Mouse (Mus musculus): ENCODE measurements around the gene Dlg1. TPM values are rescaled to one million over a fixed set of nuclear protein-coding genes. Genes with fewer than 3 reads are reported as not detected.

The Dlg1 gene
- polyA plus RNA-seq, 1 experiment from 2014 or later = 21.9 TPM

- no peak overlapping the region for H3K4me3 ChIP-seq (replicated peaks; ENCODE audit: low read length)
- no peak overlapping the region for H3K27ac ChIP-seq (ENCODE audit: low read length)
- no peaks in the 10 kb centered on the region for H3K27me3 ChIP-seq (replicated peaks; ENCODE audit: control insufficient read depth, insufficient read depth, low read length)
- no peak overlapping the region for H3K9ac ChIP-seq (replicated peaks; ENCODE audit: low read depth, low read length)
- H3K4me1 ChIP-seq (replicated peaks; ENCODE audit: control insufficient read depth, insufficient read depth, low read length) = no peaks in the 10 kb centered on the region
- no peak overlapping the region for H3K4me2 ChIP-seq (ENCODE audit: low read length)
- no peaks in the 10 kb centered on the region for H3K9me3 ChIP-seq (ENCODE audit: control insufficient read depth, low read length)
- no peak for ATAC-seq
- H3K36me3 ChIP-seq (ENCODE audit: control insufficient read depth, insufficient read depth) = no peaks in the 10 kb centered on the region
- 92% methylated on average over 6 of the region's 6 CpGs for WGBS
Observed at GRCm38 (mm10) chr16:31626331-31626730, 36.9 kb upstream of the Dlg1 start.

GRCm38 (mm10) chr16:31630381-31630780 lies 32.9 kb upstream of the Dlg1 start:
- Histone ChIP-seq H3K9me3 (ENCODE audit: control insufficient read depth, low read length) (no peaks in the 10 kb centered on the region), H3K4me3 (replicated peaks; ENCODE audit: low read length) (no peak overlapping the region), H3K27ac (ENCODE audit: low read length) (no peak overlapping the region), H3K36me3 (ENCODE audit: control insufficient read depth, insufficient read depth) (no peaks in the 10 kb centered on the region), H3K9ac (replicated peaks; ENCODE audit: low read depth, low read length) (no peak overlapping the region), H3K27me3 (replicated peaks; ENCODE audit: control insufficient read depth, insufficient read depth, low read length) (no peaks in the 10 kb centered on the region), H3K4me1 (replicated peaks; ENCODE audit: control insufficient read depth, insufficient read depth, low read length) (no peaks in the 10 kb centered on the region), H3K4me2 (ENCODE audit: low read length) (no peak overlapping the region)
- no peak for ATAC-seq
- 95% methylated on average over 4 of the region's 4 CpGs for WGBS

- Histone ChIP-seq H3K36me3 (ENCODE audit: control insufficient read depth, insufficient read depth) (no peaks in the 10 kb centered on the region), H3K27me3 (replicated peaks; ENCODE audit: control insufficient read depth, insufficient read depth, low read length) (no peaks in the 10 kb centered on the region), H3K4me1 (replicated peaks; ENCODE audit: control insufficient read depth, insufficient read depth, low read length) (no peaks in the 10 kb centered on the region), H3K9ac (replicated peaks; ENCODE audit: low read depth, low read length) (no peak overlapping the region), H3K9me3 (ENCODE audit: control insufficient read depth, low read length) (no peaks in the 10 kb centered on the region), H3K4me3 (replicated peaks; ENCODE audit: low read length) (no peak overlapping the region), H3K27ac (ENCODE audit: low read length) (no peak overlapping the region), H3K4me2 (ENCODE audit: low read length) (no peak overlapping the region)
- WGBS = 70% methylated on average over 3 of the region's 3 CpGs
- no peak for ATAC-seq
Observed at GRCm38 (mm10) chr16:31631046-31631445, 32.2 kb upstream of the Dlg1 start.

GRCm38 (mm10) chr16:31634371-31634770 lies 28.9 kb upstream of the Dlg1 start:
- ATAC-seq = no peak
- Histone ChIP-seq H3K4me3 (replicated peaks; ENCODE audit: low read length) (no peak overlapping the region), H3K9me3 (ENCODE audit: control insufficient read depth, low read length) (no peaks in the 10 kb centered on the region), H3K4me2 (ENCODE audit: low read length) (no peak overlapping the region), H3K36me3 (ENCODE audit: control insufficient read depth, insufficient read depth) (no peaks in the 10 kb centered on the region), H3K27ac (ENCODE audit: low read length) (no peak overlapping the region), H3K27me3 (replicated peaks; ENCODE audit: control insufficient read depth, insufficient read depth, low read length) (no peaks in the 10 kb centered on the region), H3K4me1 (replicated peaks; ENCODE audit: control insufficient read depth, insufficient read depth, low read length) (no peaks in the 10 kb centered on the region), H3K9ac (replicated peaks; ENCODE audit: low read depth, low read length) (no peak overlapping the region)
- WGBS = 91% methylated on average over 4 of the region's 4 CpGs

- H3K36me3 ChIP-seq (ENCODE audit: control insufficient read depth, insufficient read depth) = no peaks in the 10 kb centered on the region
- no peak overlapping the region for H3K9ac ChIP-seq (replicated peaks; ENCODE audit: low read depth, low read length)
- no peaks in the 10 kb centered on the region for H3K9me3 ChIP-seq (ENCODE audit: control insufficient read depth, low read length)
- WGBS = 60% methylated on average over 7 of the region's 7 CpGs
- H3K4me2 ChIP-seq (ENCODE audit: low read length) = no peak overlapping the region
- ATAC-seq = no peak
- no peak overlapping the region for H3K27ac ChIP-seq (ENCODE audit: low read length)
- H3K4me3 ChIP-seq (replicated peaks; ENCODE audit: low read length) = no peak overlapping the region
- no peaks in the 10 kb centered on the region for H3K27me3 ChIP-seq (replicated peaks; ENCODE audit: control insufficient read depth, insufficient read depth, low read length)
- H3K4me1 ChIP-seq (replicated peaks; ENCODE audit: control insufficient read depth, insufficient read depth, low read length) = no peaks in the 10 kb centered on the region
Observed at GRCm38 (mm10) chr16:31638393-31638792, 24.9 kb upstream of the Dlg1 start.

- WGBS = 76% methylated on average over 4 of the region's 4 CpGs
- Histone ChIP-seq H3K4me3 (replicated peaks; ENCODE audit: low read length) (no peak overlapping the region), H3K27ac (ENCODE audit: low read length) (no peak overlapping the region), H3K9me3 (ENCODE audit: control insufficient read depth, low read length) (no peaks in the 10 kb centered on the region), H3K36me3 (ENCODE audit: control insufficient read depth, insufficient read depth) (no peaks in the 10 kb centered on the region), H3K27me3 (replicated peaks; ENCODE audit: control insufficient read depth, insufficient read depth, low read length) (no peaks in the 10 kb centered on the region), H3K4me2 (ENCODE audit: low read length) (no peak overlapping the region), H3K9ac (replicated peaks; ENCODE audit: low read depth, low read length) (no peak overlapping the region), H3K4me1 (replicated peaks; ENCODE audit: control insufficient read depth, insufficient read depth, low read length) (no peaks in the 10 kb centered on the region)
- ATAC-seq = no peak
Observed at GRCm38 (mm10) chr16:31639946-31640345, 23.3 kb upstream of the Dlg1 start.

GRCm38 (mm10) chr16:31641776-31642175 lies 21.5 kb upstream of the Dlg1 start:
- Histone ChIP-seq H3K36me3 (ENCODE audit: control insufficient read depth, insufficient read depth) (no peaks in the 10 kb centered on the region), H3K4me3 (replicated peaks; ENCODE audit: low read length) (no peak overlapping the region), H3K9ac (replicated peaks; ENCODE audit: low read depth, low read length) (no peak overlapping the region), H3K27ac (ENCODE audit: low read length) (no peak overlapping the region), H3K4me1 (replicated peaks; ENCODE audit: control insufficient read depth, insufficient read depth, low read length) (no peaks in the 10 kb centered on the region), H3K9me3 (ENCODE audit: control insufficient read depth, low read length) (no peaks in the 10 kb centered on the region), H3K4me2 (ENCODE audit: low read length) (no peak overlapping the region), H3K27me3 (replicated peaks; ENCODE audit: control insufficient read depth, insufficient read depth, low read length) (no peaks in the 10 kb centered on the region)
- WGBS = 76% methylated on average over 4 of the region's 4 CpGs
- no peak for ATAC-seq

- Histone ChIP-seq H3K36me3 (ENCODE audit: control insufficient read depth, insufficient read depth) (no peaks in the 10 kb centered on the region), H3K9ac (replicated peaks; ENCODE audit: low read depth, low read length) (no peak overlapping the region), H3K4me1 (replicated peaks; ENCODE audit: control insufficient read depth, insufficient read depth, low read length) (peaks cover 8% of the 10 kb centered on the region; the same call in 1 of the 2 replicates), H3K9me3 (ENCODE audit: control insufficient read depth, low read length) (no peaks in the 10 kb centered on the region), H3K27ac (ENCODE audit: low read length) (no peak overlapping the region), H3K4me3 (replicated peaks; ENCODE audit: low read length) (no peak overlapping the region), H3K27me3 (replicated peaks; ENCODE audit: control insufficient read depth, insufficient read depth, low read length) (no peaks in the 10 kb centered on the region), H3K4me2 (ENCODE audit: low read length) (no peak overlapping the region)
- WGBS = 62% methylated on average over 7 of the region's 7 CpGs
- no peak for ATAC-seq
Observed at GRCm38 (mm10) chr16:31647221-31647620, 16.0 kb upstream of the Dlg1 start.

GRCm38 (mm10) chr16:31650788-31651187 lies 12.5 kb upstream of the Dlg1 start:
- ATAC-seq = no peak
- Histone ChIP-seq H3K4me3 (replicated peaks; ENCODE audit: low read length) (no peak overlapping the region), H3K27ac (ENCODE audit: low read length) (no peak overlapping the region), H3K4me2 (ENCODE audit: low read length) (no peak overlapping the region), H3K27me3 (replicated peaks; ENCODE audit: control insufficient read depth, insufficient read depth, low read length) (no peaks in the 10 kb centered on the region), H3K9me3 (ENCODE audit: control insufficient read depth, low read length) (no peaks in the 10 kb centered on the region), H3K4me1 (replicated peaks; ENCODE audit: control insufficient read depth, insufficient read depth, low read length) (peaks cover 11% of the 10 kb centered on the region; the same call in 1 of the 2 replicates), H3K9ac (replicated peaks; ENCODE audit: low read depth, low read length) (no peak overlapping the region), H3K36me3 (ENCODE audit: control insufficient read depth, insufficient read depth) (no peaks in the 10 kb centered on the region)
- 9% methylated on average over 6 of the region's 6 CpGs for WGBS

GRCm38 (mm10) chr16:31651541-31651940 lies 11.7 kb upstream of the Dlg1 start:
- ATAC-seq = no peak
- H3K36me3 ChIP-seq (ENCODE audit: control insufficient read depth, insufficient read depth) = no peaks in the 10 kb centered on the region
- no peak overlapping the region for H3K9ac ChIP-seq (replicated peaks; ENCODE audit: low read depth, low read length)
- H3K27ac ChIP-seq (ENCODE audit: low read length) = no peak overlapping the region
- peaks cover 11% of the 10 kb centered on the region; the same call in 1 of the 2 replicates for H3K4me1 ChIP-seq (replicated peaks; ENCODE audit: control insufficient read depth, insufficient read depth, low read length)
- H3K4me2 ChIP-seq (ENCODE audit: low read length) = no peak overlapping the region
- no peak overlapping the region for H3K4me3 ChIP-seq (replicated peaks; ENCODE audit: low read length)
- H3K9me3 ChIP-seq (ENCODE audit: control insufficient read depth, low read length) = no peaks in the 10 kb centered on the region
- no peaks in the 10 kb centered on the region for H3K27me3 ChIP-seq (replicated peaks; ENCODE audit: control insufficient read depth, insufficient read depth, low read length)
- WGBS = 75% methylated on average over 3 of the region's 3 CpGs

All from forebrain, embryonic 16.5 days (tissue).